In genomic region chr2:180275836-180276235, GRCm38 (mm10) we compare ENCODE assay signal across 8 mouse cellular contexts. TPM values are rescaled to one million over a fixed set of nuclear protein-coding genes. Genes with fewer than 3 reads are reported as not detected.
DNase-seq lines count a peak whose midpoint lies in the region; ATAC-seq and TF ChIP-seq lines count a peak whose summit lies in the region.

No protein-coding gene starts in this region.

- intact Hi-C loops in heart, postnatal 25 days (cut with DNase I) = loop anchor here (1.0 to 10.0 kb wide), 3 partner anchors 71 to 309 kb away; partner anchors contain the start of genes Mrgbp and Ogfr

- H3K9ac ChIP-seq in ES-E14 (ENCODE audit: insufficient read depth, low read depth, low read length, poor library complexity, severe bottlenecking) = no peak overlapping the region
- no peak overlapping the region for H3K9ac ChIP-seq in forebrain, embryonic 13.5 days
- 0 out of 2 replicates have a peak overlapping the region, but pooled peaks have one; percentile 29 for H3K9ac ChIP-seq in lung, embryonic 16.5 days (ENCODE audit: low read length)

- peak; percentile 97 for DNase-seq in ES-E14 (ENCODE audit: low read depth, low spot score)
- DNase-seq in c-Kit-positive CD71-positive TER-119-negative erythroid progenitor cells, embryonic 14.5 days (ENCODE audit: low read depth) = peak; percentile 73
- peak; percentile 77 for DNase-seq in heart, postnatal 25 days (ENCODE audit: low spot score)
- DNase-seq in large intestine, adult 2 months (ENCODE audit: low read depth, low spot score) = peak; percentile 95
- DNase-seq in retina, embryonic 14.5 days (ENCODE audit: low spot score) = peak; percentile 94
- peak; percentile 82 to 83 for DNase-seq in urinary bladder, adult 18-20 months (ENCODE audit: low spot score in 2 of 2)

- no peaks in the 10 kb centered on the region for H3K9me3 ChIP-seq in ES-E14 (ENCODE audit: control insufficient read depth, insufficient read depth, low read depth, low read length)
- H3K9me3 ChIP-seq in forebrain, embryonic 13.5 days (replicated peaks) = no peaks in the 10 kb centered on the region
- no peaks in the 10 kb centered on the region for H3K9me3 ChIP-seq in lung, embryonic 16.5 days (ENCODE audit: control insufficient read depth, low read length)

- in situ Hi-C loops in ES-E14 (cut with MboI; ENCODE audit: low sequenced_read_pairs in 2 of 2, unreplicated experiment in 2 of 2) = loop anchor here in 1 of 2 experiments (10.0 kb wide), 1 partner anchor 69 kb away; no protein-coding TSS in a partner anchor

- H3K36me3 ChIP-seq in ES-E14 (ENCODE audit: control insufficient read depth, insufficient read depth, low read length, poor library complexity, severe bottlenecking) = peaks cover 4% of the 10 kb centered on the region; the same call in 1 of the 2 replicates
- no peaks in the 10 kb centered on the region for H3K36me3 ChIP-seq in forebrain, embryonic 13.5 days (ENCODE audit: poor library complexity, severe bottlenecking)
- no peaks in the 10 kb centered on the region for H3K36me3 ChIP-seq in lung, embryonic 16.5 days (ENCODE audit: control insufficient read depth, insufficient read depth, low read length)

- no peak overlapping the region for H3K27ac ChIP-seq in ES-E14 (ENCODE audit: insufficient read depth, low read depth, low read length, poor library complexity, severe bottlenecking)
- H3K27ac ChIP-seq in forebrain, embryonic 13.5 days = no peak overlapping the region
- peak overlapping the region; percentile 82 for H3K27ac ChIP-seq in lung, embryonic 16.5 days (ENCODE audit: low read length)

- 2% methylated on average over 8 of the region's 8 CpGs for WGBS in forebrain, embryonic 13.5 days
- under 1% methylated on average over 8 of the region's 8 CpGs for WGBS in large intestine, adult 2 months
- under 1% methylated on average over 8 of the region's 8 CpGs for WGBS in lung, embryonic 16.5 days

- 0 out of 4 replicates have a peak overlapping the region, but pooled peaks of 1 of the 2 experiments have one; percentile 14 for H3K4me3 ChIP-seq in ES-E14 (ENCODE audit: insufficient read depth in 1 of 2, low read depth in 1 of 2, low read length in 2 of 2, poor library complexity in 1 of 2, severe bottlenecking in 1 of 2)
- H3K4me3 ChIP-seq in forebrain, embryonic 13.5 days = no peak overlapping the region
- H3K4me3 ChIP-seq in lung, embryonic 16.5 days (ENCODE audit: low read length) = peak overlapping the region; percentile 9; the same call in 1 of the 2 replicates

- H3K4me1 ChIP-seq in ES-E14 (ENCODE audit: control insufficient read depth in 2 of 2, insufficient read depth in 2 of 2, low read length in 2 of 2, poor library complexity in 1 of 2) = peaks cover 0 to 33% of the 10 kb centered on the region in 2 experiments; a peak in 3 of 4 replicates
- H3K4me1 ChIP-seq in forebrain, embryonic 13.5 days = peaks cover 29% of the 10 kb centered on the region
- peaks cover 32% of the 10 kb centered on the region for H3K4me1 ChIP-seq in lung, embryonic 16.5 days (replicated peaks; ENCODE audit: control insufficient read depth, insufficient read depth, low read length)

- H3K27me3 ChIP-seq in forebrain, embryonic 13.5 days = 0 out of 2 replicates have a peak, but pooled peaks cover 10% of the 10 kb centered on the region
- no peaks in the 10 kb centered on the region for H3K27me3 ChIP-seq in lung, embryonic 16.5 days (ENCODE audit: control insufficient read depth, insufficient read depth, low read depth, low read length)

- H3K4me2 ChIP-seq in forebrain, embryonic 13.5 days = 0 out of 2 replicates have a peak overlapping the region, but pooled peaks have one; percentile 20
- H3K4me2 ChIP-seq in lung, embryonic 16.5 days (ENCODE audit: low read depth, low read length) = peak overlapping the region; percentile 40

- ATAC-seq in forebrain, embryonic 13.5 days = 0 out of 2 replicates have a peak, but pooled peaks have one; percentile 11
- ATAC-seq in lung, embryonic 16.5 days (ENCODE audit: low read depth) = peak; percentile 74

TF ChIP-seq in ES-E14, 5 proteins besides CTCF, POLR2A, EP300 and RAD21:
- no peak for TF ChIP-seq HCFC1 (IDR thresholded peaks at IDR 0.05; ENCODE audit: borderline replicate concordance, insufficient read depth, low read length)
- TF ChIP-seq MAFK (IDR thresholded peaks at IDR 0.05; ENCODE audit: insufficient read depth, low read depth, low read length) = no peak
- TF ChIP-seq ZNF384 (IDR thresholded peaks at IDR 0.05; ENCODE audit: low read depth, low read length) = no peak
- no peak for TF ChIP-seq CHD2 (IDR thresholded peaks at IDR 0.05; ENCODE audit: low read depth, low read length)
- TF ChIP-seq ZC3H11A (IDR thresholded peaks at IDR 0.05; ENCODE audit: borderline replicate concordance, low read depth, low read length) = peak; percentile 95
TF ChIP-seq in ES-E14: peak in this region for 1.

RNA-seq across cellular contexts. Expression of gene Cables2, which starts 2.5 kb away (rescaled TPM):
- total RNA-seq in ES-E14 (2012; rRNA removed) = 13.4 and 15.5 TPM in 2 replicates
- 11.0 and 12.7 TPM in 2 replicates for polyA plus RNA-seq in forebrain, embryonic 13.5 days (2015; fragmentation: Nextera tagmentation; extraction: Ambion mirVana)
- total RNA-seq in heart, postnatal 25 days (2021) = 10 to 100 TPM; 13.0 to 13.8 TPM
- polyA plus RNA-seq in large intestine, adult 2 months (2012; rRNA removed) = 30.4 and 33.1 TPM in 2 replicates
- polyA plus RNA-seq in lung, embryonic 16.5 days (2015; fragmentation: Nextera tagmentation; extraction: Ambion mirVana) = 6.3 and 8.4 TPM in 2 replicates

RNA-seq across cellular contexts. Expression of gene Rbbp8nl, which starts 13.8 kb away (rescaled TPM):
- 0.54 and 1.4 TPM in 2 replicates for total RNA-seq in ES-E14 (2012; rRNA removed)
- not detected in 2 replicates for polyA plus RNA-seq in forebrain, embryonic 13.5 days (2015; fragmentation: Nextera tagmentation; extraction: Ambion mirVana)
- total RNA-seq in heart, postnatal 25 days (2021) = not detected
- 1.5 TPM in 2 replicates for polyA plus RNA-seq in large intestine, adult 2 months (2012; rRNA removed)
- 2.7 and 2.8 TPM in 2 replicates for polyA plus RNA-seq in lung, embryonic 16.5 days (2015; fragmentation: Nextera tagmentation; extraction: Ambion mirVana)

RNA-seq across cellular contexts. Expression of gene Rps21, which starts 18.7 kb away (rescaled TPM):
- 4,130 and 4,285 TPM in 2 replicates for total RNA-seq in ES-E14 (2012; rRNA removed)
- 483 and 550 TPM in 2 replicates for polyA plus RNA-seq in forebrain, embryonic 13.5 days (2015; fragmentation: Nextera tagmentation; extraction: Ambion mirVana)
- total RNA-seq in heart, postnatal 25 days (2021) = 100 to 1,000 TPM; 471 to 515 TPM
- 2,944 and 3,068 TPM in 2 replicates for polyA plus RNA-seq in large intestine, adult 2 months (2012; rRNA removed)
- polyA plus RNA-seq in lung, embryonic 16.5 days (2015; fragmentation: Nextera tagmentation; extraction: Ambion mirVana) = 455 and 526 TPM in 2 replicates

RNA-seq across cellular contexts. Expression of gene Lama5, which starts 50.2 kb away (rescaled TPM):
- total RNA-seq in ES-E14 (2012; rRNA removed) = 291 and 497 TPM in 2 replicates
- polyA plus RNA-seq in forebrain, embryonic 13.5 days (2015; fragmentation: Nextera tagmentation; extraction: Ambion mirVana) = 3.4 and 5.0 TPM in 2 replicates
- total RNA-seq in heart, postnatal 25 days (2021) = 10 to 100 TPM; 50.3 to 58.2 TPM
- 29.5 and 32.7 TPM in 2 replicates for polyA plus RNA-seq in large intestine, adult 2 months (2012; rRNA removed)
- polyA plus RNA-seq in lung, embryonic 16.5 days (2015; fragmentation: Nextera tagmentation; extraction: Ambion mirVana) = 102 and 112 TPM in 2 replicates

RNA-seq across cellular contexts. Expression of gene Gata5, which starts 58.7 kb away (rescaled TPM):
- total RNA-seq in ES-E14 (2012; rRNA removed) = 0.04 and 0.11 TPM in 2 replicates
- polyA plus RNA-seq in forebrain, embryonic 13.5 days (2015; fragmentation: Nextera tagmentation; extraction: Ambion mirVana) = not detected in 2 replicates
- 1 to 10 TPM in 1 of 2 experiments, under 1 TPM in 1; 0.98 to 1.1 TPM for total RNA-seq in heart, postnatal 25 days (2021)
- polyA plus RNA-seq in large intestine, adult 2 months (2012; rRNA removed) = 47.8 and 62.6 TPM in 2 replicates
- polyA plus RNA-seq in lung, embryonic 16.5 days (2015; fragmentation: Nextera tagmentation; extraction: Ambion mirVana) = 23.2 and 25.3 TPM in 2 replicates
